Mouse (Mus musculus) CD4-positive, CD25-positive, alpha-beta regulatory T cell, adult 2 months (primary cell): ENCODE measurements around the gene Pifo.

Experiments
- DNase-seq: peaks from one replicate; pipeline ENCODE4 v3.0.0-alpha.2; 2012; ENCODE audit warnings: low read depth, low spot score

Pifo gene

DNA sequence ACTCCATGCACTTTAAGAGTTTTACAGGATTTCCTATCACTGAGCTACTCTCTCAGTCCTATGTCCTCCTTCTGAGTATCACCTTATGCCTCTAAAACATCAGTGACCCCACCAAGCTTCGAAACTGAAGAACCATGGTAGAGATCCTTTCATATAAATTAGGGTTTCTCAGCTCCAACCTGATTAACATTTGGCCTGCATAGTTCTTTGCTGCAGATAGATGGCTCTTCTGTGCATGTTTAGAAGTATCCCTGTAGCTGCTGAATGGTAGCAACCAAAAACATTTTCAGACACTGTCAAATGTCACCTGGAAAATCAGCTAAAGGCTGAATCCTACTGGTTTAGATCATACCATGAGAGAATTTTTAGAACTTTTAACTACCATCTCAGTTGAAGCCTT, 57.2 kb downstream of the Pifo start:
- DNase-seq: peak; percentile 8

DNA sequence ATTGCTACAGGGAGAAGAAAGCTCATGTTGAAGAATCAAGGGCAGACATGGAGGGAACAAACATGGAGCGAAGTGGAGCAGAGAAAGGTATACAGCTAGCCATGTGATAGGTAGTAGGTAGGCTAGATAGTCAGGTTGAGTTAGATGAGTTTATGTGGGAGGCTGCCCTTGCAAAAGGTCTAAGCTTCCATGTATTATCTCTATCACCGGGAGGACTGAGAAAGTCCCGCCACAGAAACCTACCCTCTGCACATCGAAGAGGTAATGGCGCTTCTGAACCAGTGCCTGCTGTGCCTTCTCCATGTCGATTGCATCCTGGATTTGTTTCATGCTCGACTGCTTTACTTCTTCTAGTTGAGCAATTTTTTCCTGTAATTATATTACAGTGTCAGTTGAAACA, 63.1 kb downstream of the Pifo start:
- no peak for DNase-seq
